Mouse (Mus musculus) liver, adult 2 months (tissue): Measurements from ENCODE around the gene Mageb16.

ENCODE experiments used
- CTCF ChIP-seq: fragments of 200-500 bp; IDR thresholded peaks from 2 replicates; pipeline ENCODE4 v1.5.1; 2011; ENCODE audit warnings: low read depth, low read length, control low read depth
- POLR2A ChIP-seq: fragments of 200-500 bp; IDR thresholded peaks from 2 replicates; pipeline ENCODE4 v1.6.1; 2011; ENCODE audit warnings: low read length, control low read depth; ENCODE audit not compliant: insufficient read depth; ENCODE audit errors: extremely low read depth

DNA sequence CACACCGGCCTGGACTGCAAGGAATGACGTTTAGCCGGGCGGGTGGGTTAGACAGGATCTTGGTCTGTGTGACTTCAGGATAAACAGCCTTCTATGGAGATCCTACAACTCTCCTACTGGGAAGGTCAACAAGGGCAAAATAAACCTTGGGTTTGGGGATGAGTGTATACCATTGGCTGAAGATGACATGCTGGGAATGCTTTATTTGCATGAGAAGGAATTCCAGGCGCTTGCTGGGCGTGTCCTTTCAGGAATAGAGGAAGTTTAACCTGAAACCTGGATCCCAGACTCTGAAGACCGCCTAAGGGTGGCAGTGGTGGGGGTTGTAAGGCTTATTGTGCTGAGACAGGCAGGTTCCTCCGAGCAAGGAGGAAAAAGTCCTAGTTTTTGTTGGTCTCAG lies at the start of gene Mageb16:
- TF ChIP-seq CTCF (no peak), POLR2A (no peak)
